Mouse (Mus musculus): ENCODE results near the gene Phldb2. TPM values are rescaled to one million over a fixed set of nuclear protein-coding genes. Genes with fewer than 3 reads are reported as not detected.

Phldb2 gene
- polyA plus RNA-seq, 1 experiment from 2014 or later = 31.4 TPM

GRCm38 (mm10) chr16:45843351-45843891 lies 110.0 kb downstream of the Phldb2 start:
- Histone ChIP-seq H3K27me3 (ENCODE audit: low read depth, poor library complexity, severe bottlenecking) (peaks cover 20% of the 10 kb centered on the region), H3K4me1 (peaks cover 41% of the 10 kb centered on the region), H3K9me3 (replicated peaks) (no peaks in the 10 kb centered on the region), H3K4me3 (peak overlapping the region; percentile 71), H3K36me3 (no peaks in the 10 kb centered on the region), H3K27ac (replicated peaks) (peak overlapping the region; percentile 92)
- WGBS = under 1% methylated on average over 16 of the region's 16 CpGs
- peak; percentile 66 for DNase-seq (ENCODE audit: low spot score)

GRCm38 (mm10) chr16:45842440-45842839 lies 111.0 kb downstream of the Phldb2 start:
- H3K4me3 ChIP-seq = peak overlapping the region; percentile 71
- no peak for DNase-seq (ENCODE audit: low spot score)
- no peaks in the 10 kb centered on the region for H3K9me3 ChIP-seq (replicated peaks)
- no peaks in the 10 kb centered on the region for H3K36me3 ChIP-seq
- H3K27me3 ChIP-seq (ENCODE audit: low read depth, poor library complexity, severe bottlenecking) = peaks cover 20% of the 10 kb centered on the region
- peaks cover 44% of the 10 kb centered on the region for H3K4me1 ChIP-seq
- peak overlapping the region; percentile 68 for H3K27ac ChIP-seq (replicated peaks)
- 52% methylated on average over 4 of the region's 4 CpGs for WGBS

DNA sequence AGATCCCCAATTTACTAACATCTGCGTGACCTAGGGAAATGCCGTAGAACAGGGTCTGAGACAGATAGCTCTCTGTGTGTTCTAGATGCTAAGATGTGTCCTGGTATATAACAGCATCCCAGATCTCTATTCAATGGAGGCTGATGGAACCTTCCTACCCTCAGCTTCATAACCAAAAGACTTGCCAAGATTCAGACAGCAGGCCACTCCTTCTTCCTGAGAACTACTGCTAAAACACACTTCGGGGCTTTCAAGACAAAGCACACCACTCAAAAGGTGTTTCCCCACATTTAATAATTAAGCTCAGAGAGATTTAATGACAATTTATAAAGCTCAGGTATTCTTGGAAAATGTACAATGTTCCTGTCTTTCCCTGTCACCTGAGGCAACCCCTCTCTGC lies 111.6 kb downstream of the Phldb2 start:
- H3K4me3 ChIP-seq = peak overlapping the region; percentile 71
- H3K27me3 ChIP-seq (ENCODE audit: low read depth, poor library complexity, severe bottlenecking) = peaks cover 17% of the 10 kb centered on the region
- H3K27ac ChIP-seq (replicated peaks) = no peak overlapping the region; the same call in 1 of the 2 replicates
- 92% methylated on average over 3 of the region's 3 CpGs for WGBS
- no peaks in the 10 kb centered on the region for H3K36me3 ChIP-seq
- no peak for DNase-seq (ENCODE audit: low spot score)
- H3K4me1 ChIP-seq = peaks cover 44% of the 10 kb centered on the region
- no peaks in the 10 kb centered on the region for H3K9me3 ChIP-seq (replicated peaks)

DNA sequence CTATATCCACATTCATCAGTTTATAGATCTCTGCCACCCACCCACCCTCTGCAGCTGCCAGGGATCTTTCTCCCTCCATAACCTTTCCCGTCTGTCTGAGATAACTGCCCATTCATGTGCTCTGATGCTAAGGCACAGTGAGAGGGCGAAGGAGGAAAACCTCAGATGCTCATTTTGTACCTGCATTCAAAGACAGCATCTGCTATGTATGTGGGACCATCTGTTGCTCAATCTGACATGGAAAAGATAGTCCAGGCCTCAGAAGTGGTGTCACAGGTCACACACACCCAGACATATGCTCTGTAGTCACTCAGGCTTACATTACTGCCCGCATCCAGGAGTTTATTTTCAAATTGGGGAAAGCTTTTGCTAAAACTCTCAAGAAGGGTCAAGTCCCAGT lies 112.4 kb downstream of the Phldb2 start:
- WGBS = 72% methylated on average over 3 of the region's 3 CpGs
- no peak overlapping the region for H3K27ac ChIP-seq (replicated peaks)
- peaks cover 44% of the 10 kb centered on the region for H3K4me1 ChIP-seq
- no peaks in the 10 kb centered on the region for H3K36me3 ChIP-seq
- no peaks in the 10 kb centered on the region for H3K9me3 ChIP-seq (replicated peaks)
- 0 out of 2 replicates have a peak overlapping the region, but pooled peaks have one; percentile 14 for H3K4me3 ChIP-seq
- no peak for DNase-seq (ENCODE audit: low spot score)
- peaks cover 12% of the 10 kb centered on the region for H3K27me3 ChIP-seq (ENCODE audit: low read depth, poor library complexity, severe bottlenecking)

GRCm38 (mm10) chr16:45837541-45838342 lies 115.7 kb downstream of the Phldb2 start:
- H3K4me3 ChIP-seq = no peak overlapping the region
- H3K27ac ChIP-seq (replicated peaks) = no peak overlapping the region
- H3K9me3 ChIP-seq (replicated peaks) = no peaks in the 10 kb centered on the region
- peaks cover 27% of the 10 kb centered on the region for H3K4me1 ChIP-seq
- DNase-seq (ENCODE audit: low spot score) = no peak
- H3K36me3 ChIP-seq = no peaks in the 10 kb centered on the region
- H3K27me3 ChIP-seq (ENCODE audit: low read depth, poor library complexity, severe bottlenecking) = no peaks in the 10 kb centered on the region
- 87% methylated on average over 5 of the region's 5 CpGs for WGBS

- no peaks in the 10 kb centered on the region for H3K9me3 ChIP-seq (replicated peaks)
- no peaks in the 10 kb centered on the region for H3K27me3 ChIP-seq (ENCODE audit: low read depth, poor library complexity, severe bottlenecking)
- H3K27ac ChIP-seq (replicated peaks) = no peak overlapping the region
- no peak for DNase-seq (ENCODE audit: low spot score)
- 77% methylated on average over 6 of the region's 6 CpGs for WGBS
- peaks cover 8% of the 10 kb centered on the region; the same call in 1 of the 2 replicates for H3K36me3 ChIP-seq
- no peak overlapping the region for H3K4me3 ChIP-seq
- H3K4me1 ChIP-seq = peaks cover 34% of the 10 kb centered on the region
Observed at GRCm38 (mm10) chr16:45832747-45833108, 120.7 kb downstream of the Phldb2 start.

GRCm38 (mm10) chr16:45832061-45832746 lies 121.2 kb downstream of the Phldb2 start:
- Histone ChIP-seq H3K4me1 (peaks cover 34% of the 10 kb centered on the region), H3K27me3 (ENCODE audit: low read depth, poor library complexity, severe bottlenecking) (no peaks in the 10 kb centered on the region), H3K27ac (replicated peaks) (no peak overlapping the region), H3K4me3 (no peak overlapping the region), H3K9me3 (replicated peaks) (no peaks in the 10 kb centered on the region), H3K36me3 (peaks cover 8% of the 10 kb centered on the region; the same call in 1 of the 2 replicates)
- WGBS = 80% methylated on average over 8 of the region's 8 CpGs
- no peak for DNase-seq (ENCODE audit: low spot score)

DNA sequence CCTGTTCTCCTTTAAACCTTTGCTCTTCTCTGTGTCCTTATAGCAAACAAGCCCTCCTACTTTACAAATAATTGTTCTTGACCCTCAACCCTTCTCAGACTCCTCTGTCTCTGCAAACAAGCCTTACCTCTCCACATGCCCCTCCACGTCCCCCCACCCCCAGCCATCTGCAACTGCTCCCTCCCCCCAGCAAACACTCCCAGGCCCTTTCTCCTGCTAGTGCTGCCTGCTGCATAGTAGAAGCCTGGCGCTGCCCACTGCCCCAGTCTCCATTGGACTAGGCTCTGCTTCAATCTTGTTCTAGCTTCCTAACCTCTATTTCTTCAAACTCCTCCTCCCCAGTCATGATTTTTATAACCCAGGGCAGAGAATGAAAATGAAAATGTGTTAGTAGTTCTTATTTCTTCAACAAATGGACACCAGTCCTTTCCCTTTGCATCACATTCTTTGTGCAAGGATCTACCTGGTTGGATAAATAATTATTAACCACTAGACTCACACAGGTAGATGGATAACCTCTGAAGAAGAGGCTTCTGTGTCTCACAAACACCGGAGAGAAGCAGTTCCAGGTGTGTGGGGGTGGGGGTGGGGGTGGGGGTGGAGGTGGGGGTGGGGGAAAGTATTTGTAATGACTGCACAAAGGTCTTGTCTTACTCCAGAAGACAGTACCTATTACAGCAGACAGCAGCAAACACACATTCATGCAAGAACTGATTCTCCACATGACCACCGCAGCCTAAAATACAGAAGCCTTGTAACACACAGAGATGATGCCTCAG lies 122.1 kb downstream of the Phldb2 start:
- Histone ChIP-seq H3K27ac (replicated peaks) (0 out of 2 replicates have a peak overlapping the region, but pooled peaks have one; percentile 33), H3K4me3 (no peak overlapping the region), H3K9me3 (replicated peaks) (no peaks in the 10 kb centered on the region), H3K4me1 (peaks cover 34% of the 10 kb centered on the region), H3K36me3 (peaks cover 8% of the 10 kb centered on the region; the same call in 1 of the 2 replicates), H3K27me3 (ENCODE audit: low read depth, poor library complexity, severe bottlenecking) (no peaks in the 10 kb centered on the region)
- WGBS = 47% methylated on average over 4 of the region's 4 CpGs
- no peak for DNase-seq (ENCODE audit: low spot score)

DNA sequence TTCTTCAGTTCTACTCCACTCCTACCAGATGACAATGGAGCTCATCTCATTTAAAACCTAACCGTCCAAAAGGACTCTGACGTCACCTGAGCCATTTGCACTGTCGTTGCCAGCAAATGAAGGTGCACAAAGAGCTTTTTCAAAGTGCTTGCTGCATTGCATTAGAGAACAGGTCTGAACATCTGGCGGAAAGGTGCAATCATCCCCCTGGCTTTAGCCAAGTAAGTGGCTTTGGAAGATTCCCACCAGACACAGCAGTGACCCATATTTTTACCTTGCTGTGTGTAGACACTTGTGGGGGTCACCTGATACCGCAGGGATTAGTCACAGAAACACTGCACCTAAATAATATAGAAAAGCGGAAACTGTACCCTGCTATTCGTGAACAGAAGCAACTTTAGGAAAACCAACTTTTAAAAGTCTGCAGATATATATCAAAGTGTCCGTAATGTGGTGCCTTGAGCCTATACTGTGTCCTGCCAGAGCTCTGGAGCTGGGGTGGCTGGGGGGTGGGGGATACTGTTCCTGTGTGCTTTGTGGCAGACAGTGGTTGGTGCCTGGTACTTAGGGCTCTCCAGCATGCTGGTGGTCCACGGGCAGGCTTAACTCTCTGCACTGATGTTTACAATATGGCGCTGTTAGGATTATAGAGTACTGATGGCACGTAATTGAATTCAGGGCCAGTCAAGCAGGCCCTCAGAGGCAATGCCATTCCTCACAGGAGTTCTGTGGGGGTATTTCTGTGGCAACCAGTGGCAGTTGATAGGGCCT lies 123.1 kb downstream of the Phldb2 start:
- H3K27me3 ChIP-seq (ENCODE audit: low read depth, poor library complexity, severe bottlenecking) = no peaks in the 10 kb centered on the region
- peaks cover 15% of the 10 kb centered on the region for H3K36me3 ChIP-seq
- H3K9me3 ChIP-seq (replicated peaks) = no peaks in the 10 kb centered on the region
- peak; percentile 15 for DNase-seq (ENCODE audit: low spot score)
- H3K4me3 ChIP-seq = no peak overlapping the region
- WGBS = 66% methylated on average over 11 of the region's 11 CpGs
- peaks cover 34% of the 10 kb centered on the region for H3K4me1 ChIP-seq
- 0 out of 2 replicates have a peak overlapping the region, but pooled peaks have one; percentile 20 for H3K27ac ChIP-seq (replicated peaks)

DNA sequence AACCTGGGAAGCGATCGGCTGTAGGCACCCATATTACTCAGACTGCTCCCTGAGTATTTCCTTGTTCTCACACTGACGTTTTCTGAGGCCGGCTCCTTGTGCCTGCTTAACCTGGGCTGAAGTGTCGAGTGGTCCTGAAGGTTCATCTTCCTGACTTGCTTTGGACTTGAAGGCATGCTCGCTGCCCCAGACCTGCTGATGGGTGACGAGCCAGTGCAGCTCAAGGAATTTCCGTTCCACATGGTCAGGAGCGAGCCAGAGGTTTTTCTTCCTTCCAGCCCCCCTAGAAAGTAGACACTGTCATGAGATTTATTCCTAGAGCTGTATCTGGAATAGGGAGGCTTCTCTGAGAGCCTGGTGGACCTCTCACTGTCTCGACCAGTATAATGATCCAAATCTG lies 128.1 kb downstream of the Phldb2 start:
- peaks cover 9% of the 10 kb centered on the region for H3K4me1 ChIP-seq
- 92% methylated on average over 10 of the region's 10 CpGs for WGBS
- H3K27ac ChIP-seq (replicated peaks) = no peak overlapping the region
- H3K27me3 ChIP-seq (ENCODE audit: low read depth, poor library complexity, severe bottlenecking) = no peaks in the 10 kb centered on the region
- no peak for DNase-seq (ENCODE audit: low spot score)
- no peaks in the 10 kb centered on the region for H3K9me3 ChIP-seq (replicated peaks)
- H3K4me3 ChIP-seq = no peak overlapping the region
- peaks cover 50% of the 10 kb centered on the region for H3K36me3 ChIP-seq

DNA sequence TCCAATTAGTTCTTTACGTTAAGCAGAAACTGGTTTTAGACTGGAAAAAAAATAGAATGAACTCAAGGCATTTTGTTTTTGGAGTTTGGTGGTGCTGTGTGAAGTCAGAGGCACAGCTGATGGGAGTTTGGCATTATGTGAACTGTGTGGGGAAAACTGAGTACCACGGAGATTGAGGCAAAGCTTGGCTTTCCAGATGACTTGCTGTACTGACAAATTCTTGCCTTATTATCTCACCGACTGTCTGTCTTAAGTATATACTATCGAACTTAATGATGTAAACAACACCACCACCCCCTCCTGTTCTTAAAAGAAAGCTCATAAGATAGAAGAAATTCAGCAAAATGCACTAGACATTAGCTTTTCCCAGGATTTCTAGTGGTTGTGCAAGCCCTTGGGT lies 129.4 kb downstream of the Phldb2 start:
- no peaks in the 10 kb centered on the region for H3K4me1 ChIP-seq
- 89% methylated on average over 4 of the region's 4 CpGs for WGBS
- no peaks in the 10 kb centered on the region for H3K27me3 ChIP-seq (ENCODE audit: low read depth, poor library complexity, severe bottlenecking)
- H3K36me3 ChIP-seq = peaks cover 47% of the 10 kb centered on the region
- no peak overlapping the region for H3K4me3 ChIP-seq
- no peak for DNase-seq (ENCODE audit: low spot score)
- no peaks in the 10 kb centered on the region for H3K9me3 ChIP-seq (replicated peaks)
- no peak overlapping the region for H3K27ac ChIP-seq (replicated peaks)

- Histone ChIP-seq H3K9me3 (replicated peaks) (no peaks in the 10 kb centered on the region), H3K4me1 (no peaks in the 10 kb centered on the region), H3K36me3 (peaks cover 36% of the 10 kb centered on the region), H3K4me3 (no peak overlapping the region), H3K27me3 (ENCODE audit: low read depth, poor library complexity, severe bottlenecking) (no peaks in the 10 kb centered on the region), H3K27ac (replicated peaks) (no peak overlapping the region)
- 93% methylated on average over 4 of the region's 4 CpGs for WGBS
- DNase-seq (ENCODE audit: low spot score) = no peak
Observed at GRCm38 (mm10) chr16:45819911-45820310, 133.5 kb downstream of the Phldb2 start.

All from midbrain, embryonic 10.5 days (tissue).